Mouse (Mus musculus) embryonic facial prominence, embryonic 12.5 days (tissue): ENCODE measurements around the gene Mcmbp. TPM values are rescaled to one million over a fixed set of nuclear protein-coding genes. Genes with fewer than 3 reads are reported as not detected.

ENCODE experiments used
- ATAC-seq: fragments of 200-750 bp; cut with Nextera tagmentation; 2 replicates; pipeline ENCODE4 v1.8.0; 2017; ENCODE audit not compliant: insufficient number of reproducible peaks, insufficient read depth, low FRiP score, low TSS enrichment
- H3K27ac ChIP-seq: fragments of 300-500 bp; sonication (generic); 2 replicates; pipeline ENCODE4 v1.5.1; 2016; ENCODE audit warnings: mild to moderate bottlenecking
- H3K27me3 ChIP-seq: fragments of 300-500 bp; sonication (generic); 2 replicates; pipeline ENCODE4 v1.6.1; 2016; ENCODE audit warnings: mild to moderate bottlenecking, moderate library complexity
- H3K36me3 ChIP-seq: fragments of 300-500 bp; sonication (generic); 2 replicates; pipeline ENCODE4 v1.6.1; 2016; ENCODE audit warnings: mild to moderate bottlenecking
- H3K4me1 ChIP-seq: fragments of 300-500 bp; sonication (generic); 2 replicates; pipeline ENCODE4 v1.6.1; 2016
- H3K4me2 ChIP-seq: fragments of 300-500 bp; sonication (generic); replicated peaks from 2 replicates; pipeline ENCODE4 v1.6.1; 2016; ENCODE audit warnings: mild to moderate bottlenecking, moderate library complexity
- H3K4me3 ChIP-seq: fragments of 300-500 bp; sonication (generic); 2 replicates; pipeline ENCODE4 v1.5.1; 2016; ENCODE audit warnings: mild to moderate bottlenecking
- H3K9ac ChIP-seq: fragments of 300-500 bp; sonication (generic); 2 replicates; pipeline ENCODE4 v1.6.1; 2016; ENCODE audit warnings: mild to moderate bottlenecking, moderate library complexity
- H3K9me3 ChIP-seq: fragments of 300-500 bp; sonication (generic); 2 replicates; pipeline ENCODE4 v1.6.1; 2016; ENCODE audit warnings: mild to moderate bottlenecking, moderate library complexity
- WGBS: fragments of 180-500 bp; shearing (Covaris S2); methylation state at CpG from one replicate; pipeline ENCODE4 v1.1.7; 2016; 5-methylcytosine and 5-hydroxymethylcytosine counted together
- polyA plus RNA-seq: library from polyadenylated mRNA; unstranded; fragments of >200 nt; fragmentation: Nextera tagmentation; extraction: Ambion mirVana; gene quantifications from 2 replicates; pipeline ENCODE4 v1.2.1, GENCODE M21; 2016

Mcmbp gene
- polyA plus RNA-seq, 1 experiment from 2014 or later, result 80.2 TPM

DNA sequence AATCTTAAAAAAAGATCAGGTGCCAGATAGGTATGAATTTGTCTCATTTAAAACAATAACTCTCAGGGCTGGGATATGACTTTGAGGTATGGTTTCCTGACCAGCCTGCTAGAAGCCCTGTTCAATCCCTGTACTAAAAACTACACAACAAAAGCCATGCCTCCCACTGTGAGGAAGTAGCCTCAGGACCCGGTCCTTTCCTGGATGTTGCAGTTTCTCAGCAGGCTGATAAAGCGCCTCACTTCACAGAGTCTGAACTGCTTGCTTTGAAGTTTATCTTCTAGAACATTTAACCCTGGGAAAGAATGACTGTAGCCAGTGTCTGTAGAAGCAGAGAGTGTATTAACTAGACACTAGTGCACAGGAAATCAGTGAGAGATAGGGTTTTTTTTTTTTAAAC, 71.5 kb downstream of the Mcmbp start:
- Histone ChIP-seq H3K4me1 (peaks cover 9% of the 10 kb centered on the region), H3K4me2 (no peak overlapping the region), H3K9ac (no peak overlapping the region), H3K27ac (no peak overlapping the region), H3K4me3 (no peak overlapping the region), H3K36me3 (no peaks in the 10 kb centered on the region; the same call in 1 of the 2 replicates), H3K9me3 (no peaks in the 10 kb centered on the region), H3K27me3 (no peaks in the 10 kb centered on the region)
- ATAC-seq, result no peak
- WGBS, result 54% methylated on average over 2 of the region's 2 CpGs

DNA sequence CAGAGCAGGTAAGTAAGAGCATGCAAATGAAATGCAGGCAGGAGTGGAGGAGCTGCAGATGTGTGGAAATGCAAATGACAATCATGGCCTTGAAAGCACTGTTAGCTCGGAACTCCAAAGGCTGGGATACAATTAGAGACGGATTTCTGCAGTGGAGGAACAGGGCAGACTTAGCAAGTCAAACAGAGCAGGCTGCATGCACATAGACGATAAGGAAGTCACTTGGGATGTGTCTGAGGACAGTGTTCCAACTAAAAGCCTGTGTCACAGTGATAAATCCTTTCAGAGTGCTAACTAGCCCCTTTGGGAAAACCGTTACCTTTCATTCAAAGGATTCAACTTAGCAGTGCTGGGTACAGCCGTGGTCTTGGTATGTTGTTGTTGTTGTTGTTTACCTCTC, 72.5 kb downstream of the Mcmbp start:
- Histone ChIP-seq H3K4me3 (no peak overlapping the region), H3K4me1 (peaks cover 9% of the 10 kb centered on the region), H3K27me3 (no peaks in the 10 kb centered on the region), H3K27ac (no peak overlapping the region), H3K36me3 (no peaks in the 10 kb centered on the region; the same call in 1 of the 2 replicates), H3K9ac (no peak overlapping the region), H3K9me3 (no peaks in the 10 kb centered on the region), H3K4me2 (no peak overlapping the region)
- 70% methylated on average over 5 of the region's 5 CpGs for WGBS
- ATAC-seq, result no peak

DNA sequence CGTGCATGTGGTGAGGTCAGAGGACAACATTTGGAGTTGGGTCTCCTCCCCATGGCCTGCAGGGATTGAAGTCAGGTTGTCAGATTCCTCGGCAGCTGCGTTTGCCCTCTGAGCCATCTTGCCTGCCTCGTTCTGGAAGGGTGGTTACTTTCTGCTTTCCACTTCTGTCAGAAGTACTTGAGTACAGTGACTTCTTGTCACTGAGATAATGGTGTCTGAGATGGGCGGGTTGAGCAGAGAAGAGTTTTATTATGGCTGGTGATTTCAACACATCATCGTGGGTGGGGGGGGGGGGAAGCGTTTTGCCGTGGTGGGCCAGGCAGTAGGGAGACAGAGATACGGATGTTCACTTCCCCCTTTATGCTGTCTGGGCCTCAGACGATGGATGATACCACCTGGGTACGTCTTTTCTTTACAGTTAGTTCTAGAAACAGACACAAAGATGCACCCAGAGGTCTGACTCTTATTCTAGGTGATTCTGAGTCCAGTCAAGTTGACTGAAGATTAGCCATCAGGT, 75.4 kb downstream of the Mcmbp start:
- ATAC-seq, result no peak
- H3K9me3 ChIP-seq, result no peaks in the 10 kb centered on the region
- H3K4me2 ChIP-seq, result no peak overlapping the region
- H3K4me1 ChIP-seq, result no peaks in the 10 kb centered on the region
- H3K36me3 ChIP-seq, result no peaks in the 10 kb centered on the region; the same call in 1 of the 2 replicates
- H3K27ac ChIP-seq, result no peak overlapping the region
- no peak overlapping the region for H3K9ac ChIP-seq
- no peaks in the 10 kb centered on the region for H3K27me3 ChIP-seq
- H3K4me3 ChIP-seq, result no peak overlapping the region
- 90% methylated on average over 11 of the region's 11 CpGs for WGBS

DNA sequence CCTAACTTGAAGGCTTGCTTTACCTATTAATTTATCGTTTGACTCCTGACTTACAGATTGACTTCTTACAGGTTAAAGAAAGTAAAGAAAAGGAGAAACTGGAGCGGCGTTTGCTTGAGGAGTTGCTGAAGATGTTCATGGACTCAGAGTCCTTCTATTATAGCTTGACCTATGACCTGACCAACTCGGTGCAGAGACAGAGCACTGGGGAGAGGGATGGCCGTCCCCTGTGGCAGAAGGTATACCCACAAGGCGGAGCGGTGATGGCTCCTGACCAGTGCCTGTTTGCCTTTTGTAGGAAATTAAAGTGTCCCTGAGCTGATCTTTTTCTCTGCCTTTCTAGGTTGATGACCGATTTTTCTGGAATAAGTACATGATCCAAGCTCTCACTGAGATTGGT, 76.4 kb downstream of the Mcmbp start:
- Histone ChIP-seq H3K36me3 (no peaks in the 10 kb centered on the region; the same call in 1 of the 2 replicates), H3K9ac (no peak overlapping the region), H3K27me3 (no peaks in the 10 kb centered on the region), H3K4me2 (no peak overlapping the region), H3K4me3 (no peak overlapping the region), H3K4me1 (no peaks in the 10 kb centered on the region), H3K27ac (no peak overlapping the region), H3K9me3 (no peaks in the 10 kb centered on the region)
- no peak for ATAC-seq
- WGBS, result 81% methylated on average over 8 of the region's 8 CpGs

DNA sequence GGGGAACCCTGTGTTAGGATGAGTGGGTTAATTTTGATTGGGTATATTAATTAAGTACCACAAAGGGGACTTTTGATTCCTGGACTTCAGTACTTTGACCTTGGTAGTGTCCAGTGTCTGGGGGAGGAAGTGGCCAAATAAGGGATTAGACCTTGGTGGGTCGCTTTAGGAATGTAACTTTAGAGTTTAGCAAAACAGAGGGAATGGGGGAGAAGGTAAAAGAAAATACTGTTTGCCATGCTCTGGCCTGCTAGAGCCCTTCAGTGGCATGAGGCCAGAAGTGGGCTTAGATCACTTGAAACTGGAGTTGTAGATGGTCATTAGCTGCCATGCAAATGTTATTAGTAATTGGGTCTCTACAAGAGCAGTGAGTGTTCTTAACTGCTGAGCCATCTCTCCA, 83.3 kb downstream of the Mcmbp start:
- ATAC-seq, result no peak
- no peak overlapping the region for H3K4me3 ChIP-seq
- no peaks in the 10 kb centered on the region for H3K27me3 ChIP-seq
- 45% methylated on average over 1 of the region's 1 CpGs for WGBS
- H3K27ac ChIP-seq, result no peak overlapping the region
- H3K4me2 ChIP-seq, result no peak overlapping the region
- no peaks in the 10 kb centered on the region for H3K36me3 ChIP-seq
- no peaks in the 10 kb centered on the region for H3K9me3 ChIP-seq
- no peak overlapping the region for H3K9ac ChIP-seq
- H3K4me1 ChIP-seq, result no peaks in the 10 kb centered on the region

Other genes with a start within 250 kb of the Mcmbp start
- 9.1 TPM in 2 replicates for gene Bag3, start 216.9 kb downstream of the Mcmbp start, polyA plus RNA-seq
- gene Inpp5f, start 129.2 kb downstream of the Mcmbp start, polyA plus RNA-seq, result 29.9 and 31.9 TPM in 2 replicates
- 35.8 and 37.3 TPM in 2 replicates for gene Sec23ip, start 4.4 kb upstream of the Mcmbp start, polyA plus RNA-seq